Mouse (Mus musculus) heart, adult 18-20 months (tissue): ENCODE results near the gene Hpse. TPM values are rescaled to one million over a fixed set of nuclear protein-coding genes. Genes with fewer than 3 reads are reported as not detected.

Experiments
- DNase-seq, 2 experiments: peaks; one replicate each; pipeline ENCODE4 v3.0.0; 2021 to 2022; ENCODE audit warnings: mixed read lengths in 1 of 2
- total RNA-seq, 2 experiments: library from RNA; stranded (reverse); gene quantifications; 2 replicates each; pipeline ENCODE4 v1.2.3; 2021

Hpse gene
- total RNA-seq, 2 experiments from 2014 or later: 1.0 to 1.8 TPM

DNA sequence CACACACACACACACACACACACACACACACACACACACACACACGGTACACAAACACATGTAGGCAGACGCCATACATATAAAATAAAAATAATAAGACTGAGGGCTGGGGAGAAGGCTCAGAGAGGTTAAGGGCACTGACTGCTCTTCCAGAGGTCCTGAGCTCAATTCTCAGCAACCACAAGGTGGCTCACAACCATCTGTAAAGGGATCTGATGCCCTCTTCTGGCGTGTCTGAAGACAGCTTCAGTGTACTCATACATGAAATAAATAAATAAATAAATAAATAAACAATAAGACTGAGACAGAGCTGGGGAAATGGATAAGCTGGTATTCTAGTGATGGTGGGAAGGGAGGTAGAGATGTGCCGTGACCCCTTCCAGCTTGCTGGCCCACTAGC is 33.9 kb downstream of the Hpse start:
- no peak for DNase-seq

DNA sequence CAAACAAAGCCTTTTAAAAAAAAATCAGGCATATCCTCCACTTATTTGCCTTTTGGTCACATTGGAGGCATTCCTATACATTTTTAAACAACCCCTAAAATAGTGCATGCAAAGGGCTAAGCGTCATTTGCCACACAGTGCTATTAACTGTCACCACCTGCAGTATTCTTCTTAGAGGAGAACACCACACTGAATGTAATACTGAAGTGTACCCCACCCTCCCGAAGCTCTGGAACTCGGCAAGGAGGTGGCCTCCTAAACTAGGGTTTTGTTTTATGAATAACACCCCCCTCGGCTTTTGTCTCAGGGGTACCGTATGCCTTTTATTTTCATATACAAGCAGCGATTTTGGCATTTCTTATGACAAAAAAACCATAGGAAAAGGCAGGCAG is 39.0 kb downstream of the Hpse start:
- no peak for DNase-seq

DNA sequence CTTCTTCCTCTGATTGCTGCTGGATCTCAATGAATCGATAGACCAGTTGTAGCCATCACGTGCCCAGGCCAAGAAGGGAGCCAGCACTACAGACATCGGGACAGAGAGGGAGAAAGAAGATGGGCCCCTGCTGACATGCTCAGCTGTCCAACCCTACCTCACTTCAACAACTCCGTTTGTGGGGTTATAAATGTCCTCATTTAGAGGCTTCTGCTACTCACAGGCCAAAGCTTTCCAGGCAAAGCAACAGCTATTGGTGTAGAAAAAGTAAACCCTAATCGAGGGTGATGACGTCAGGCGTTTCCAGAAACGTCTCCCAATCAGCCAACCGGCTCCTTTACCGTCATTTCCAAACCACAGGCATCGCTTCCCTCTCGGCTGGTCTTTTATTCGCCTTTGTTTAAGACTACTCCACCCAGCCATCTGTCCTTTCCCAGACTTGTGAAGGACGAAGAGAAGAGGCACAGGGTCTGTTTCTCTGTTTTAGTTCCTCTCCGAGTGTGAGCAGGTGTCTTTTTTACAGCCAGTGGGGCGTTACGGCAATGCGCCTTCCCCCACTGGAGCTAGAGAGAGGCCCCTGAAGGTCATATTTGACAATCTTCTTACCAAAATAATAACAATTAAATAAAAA is 39.5 kb downstream of the Hpse start:
- no peak for DNase-seq

DNA sequence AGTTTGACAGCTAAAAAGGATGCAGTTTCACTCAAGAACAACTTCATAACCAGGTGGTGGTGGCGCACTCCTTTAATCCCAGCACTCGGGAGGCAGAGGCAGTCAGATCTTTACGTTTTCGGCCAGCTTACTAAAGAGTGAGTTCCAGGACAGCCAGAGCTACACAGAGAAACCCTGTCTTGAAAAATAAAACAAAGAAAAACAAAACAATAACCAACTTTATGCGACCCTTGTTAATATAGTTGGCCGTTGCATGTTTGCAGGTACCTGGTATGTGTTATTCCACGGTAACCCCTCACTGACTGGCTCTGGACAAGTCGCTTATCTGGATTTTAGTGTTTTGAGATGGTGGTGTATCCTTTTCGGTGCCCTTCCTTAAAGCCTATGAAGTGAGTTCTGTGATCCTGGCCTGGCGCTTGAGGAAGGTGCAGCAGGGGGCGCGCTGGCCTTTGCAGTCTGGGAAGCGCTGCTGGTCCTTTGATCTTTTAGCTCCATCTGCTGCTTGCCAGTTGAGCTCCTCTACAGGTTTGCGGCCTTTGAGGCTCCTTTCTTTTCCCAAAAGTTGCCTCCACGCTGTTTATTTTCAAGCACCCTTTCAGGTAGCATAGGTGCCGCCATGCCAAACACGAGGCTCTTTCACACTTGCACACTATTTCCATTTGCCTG is 44.7 kb downstream of the Hpse start, which contains the start of gene Coq2:
Coq2 (minus strand) TSS at position 430 of the 666 bp plus-strand sequence.
- DNase-seq: peak; percentile 87 to 88

DNA sequence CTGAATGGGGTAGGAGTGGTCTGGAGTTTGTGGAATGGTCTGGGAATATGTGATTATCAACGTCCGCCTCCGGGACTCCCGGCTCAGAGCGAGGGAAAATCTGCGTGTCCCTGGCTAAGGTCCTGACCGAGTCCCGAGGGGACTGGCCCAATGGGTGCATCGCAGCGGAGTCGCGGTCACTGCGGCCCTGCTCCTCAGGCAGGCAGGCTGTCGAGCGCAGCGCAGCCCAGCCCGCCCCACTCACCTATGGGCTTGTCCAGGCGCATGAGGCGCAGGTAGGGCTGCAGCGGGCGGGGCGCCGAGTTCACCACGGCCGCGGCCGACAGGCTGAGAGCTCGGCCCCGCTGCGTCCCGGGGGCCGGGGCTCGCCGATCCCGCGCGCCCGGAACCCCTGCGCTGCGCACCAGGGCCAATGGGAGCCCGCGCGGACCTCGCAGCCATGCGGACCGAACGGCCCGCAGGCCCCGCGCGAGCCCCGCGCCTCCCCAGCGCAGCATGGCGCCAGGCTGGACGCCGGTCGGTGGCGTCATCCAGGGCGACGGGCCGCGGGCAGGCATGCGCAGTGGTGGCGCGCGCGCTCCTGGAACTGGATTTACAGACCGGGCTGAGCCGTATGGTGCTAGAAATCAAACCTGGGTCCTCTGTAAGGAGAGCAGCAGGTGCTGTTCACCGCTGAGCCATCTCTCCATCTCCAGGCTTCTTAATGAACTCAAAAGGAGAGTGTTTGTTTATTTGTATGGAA is 45.6 kb downstream of the Hpse start:
- DNase-seq: peak; percentile 90 to 92

DNA sequence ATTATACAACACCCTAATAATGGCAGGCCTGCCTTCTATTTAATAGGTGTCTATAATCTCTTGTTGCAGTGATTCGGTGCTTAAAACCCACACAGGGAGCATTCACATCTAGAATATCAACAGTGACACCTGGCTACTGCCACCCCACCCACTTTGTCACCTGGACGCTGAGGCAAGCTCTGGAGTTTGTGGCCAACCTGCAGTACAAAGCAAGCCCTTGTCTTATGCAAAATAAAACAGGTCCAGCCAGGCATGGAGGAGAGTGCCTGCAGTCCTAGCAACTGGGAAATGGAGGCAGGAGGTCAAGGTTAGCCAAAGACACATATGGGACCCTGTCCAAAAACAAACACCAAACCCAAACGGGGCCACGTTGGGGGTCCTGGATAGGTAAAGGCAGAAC is 47.1 kb downstream of the Hpse start:
- DNase-seq: no peak

DNA sequence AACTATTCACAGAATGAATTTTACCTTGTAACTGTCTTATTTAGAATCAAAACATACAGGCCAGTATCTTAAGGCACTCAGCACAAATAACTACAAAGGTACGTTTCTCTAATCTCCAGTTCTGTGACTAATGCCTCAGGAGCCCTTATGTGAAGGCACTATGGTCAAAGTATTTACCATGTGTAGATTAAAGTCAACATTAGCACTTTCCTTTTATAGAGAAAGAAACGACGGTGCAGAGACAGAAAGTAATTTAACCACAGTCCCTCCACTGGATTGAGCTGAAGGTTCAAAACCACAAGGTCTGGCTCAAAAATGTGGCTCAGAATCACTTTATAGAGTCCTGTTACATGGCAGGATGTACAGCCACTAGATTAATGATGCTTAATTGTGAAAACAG is 47.6 kb downstream of the Hpse start:
- DNase-seq: no peak

DNA sequence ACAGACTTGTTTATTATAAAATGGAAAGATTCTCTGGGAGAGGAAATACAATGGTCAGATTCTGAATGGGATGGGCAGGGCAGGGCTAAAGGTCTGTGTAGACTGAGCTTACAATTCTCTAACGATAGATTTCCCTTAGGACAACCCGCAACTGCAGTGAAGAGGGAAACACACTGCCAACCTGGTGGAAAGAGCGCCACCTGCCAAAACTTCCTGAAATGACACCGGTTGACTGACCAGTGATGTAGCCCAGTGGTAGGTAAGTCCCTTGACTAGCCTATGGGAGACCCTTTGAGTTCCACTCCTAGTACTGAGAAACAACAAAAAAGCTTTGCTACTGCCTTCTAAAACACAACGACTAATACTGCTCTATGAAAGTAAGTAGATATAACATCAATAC is 48.1 kb downstream of the Hpse start:
- peak; percentile 33 to 67 for DNase-seq

DNA sequence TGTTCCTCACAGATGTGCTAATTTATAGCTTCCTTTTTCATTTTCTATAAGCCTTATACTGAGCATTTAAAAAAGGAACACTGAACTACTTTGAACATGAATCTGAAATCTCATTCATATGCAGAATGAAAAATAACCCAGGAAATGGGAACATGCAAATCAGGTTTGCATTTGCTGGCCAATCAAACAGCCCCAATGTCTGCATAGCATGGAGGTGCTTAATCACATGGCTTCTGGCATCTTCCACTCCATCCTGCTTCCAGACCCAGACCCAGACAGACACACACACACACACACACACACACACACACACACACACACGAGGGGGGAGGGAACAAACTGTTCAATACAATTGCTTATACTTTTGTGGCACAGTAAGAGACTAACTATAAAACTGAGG is 52.6 kb downstream of the Hpse start:
- DNase-seq: no peak

DNA sequence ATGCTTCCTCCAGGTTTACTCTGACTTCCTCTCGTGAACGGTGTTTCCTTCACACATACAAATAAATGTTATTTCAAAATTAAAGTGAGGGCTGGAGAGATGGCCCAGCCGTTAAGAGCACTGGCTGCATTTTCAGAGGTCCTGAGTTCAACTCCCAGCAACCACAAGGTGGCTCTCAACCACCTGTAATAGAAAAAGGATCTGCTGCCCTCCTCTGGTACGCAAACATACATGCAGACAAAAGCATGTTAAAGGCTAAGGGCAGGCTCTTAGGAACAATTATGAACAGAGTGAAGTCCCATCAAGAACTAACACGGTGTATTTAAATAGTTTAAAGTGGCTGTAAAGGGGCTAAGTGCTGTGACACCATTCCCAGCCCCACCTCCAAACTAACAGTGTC is 55.7 kb downstream of the Hpse start:
- DNase-seq: peak; percentile 49 to 58

DNA sequence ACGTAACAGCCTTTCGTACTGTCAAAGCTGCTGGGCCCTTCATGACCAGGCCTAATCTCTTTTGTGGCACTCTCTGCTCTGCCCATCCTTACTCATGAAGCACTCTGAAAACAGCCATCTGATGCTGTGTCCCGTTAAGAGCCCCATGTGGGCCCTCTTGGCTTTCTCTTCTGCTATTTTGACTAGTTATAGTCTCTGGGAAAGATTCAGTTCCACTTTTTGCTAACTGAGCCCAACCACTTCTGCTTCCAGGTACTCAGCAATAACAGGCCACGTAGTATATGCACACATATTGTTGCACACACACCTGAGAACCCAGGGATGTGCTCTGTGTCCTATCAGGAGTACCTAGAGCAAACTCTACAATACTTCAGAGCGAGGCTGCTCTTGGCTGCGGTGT is 56.5 kb downstream of the Hpse start:
- DNase-seq: peak in 1 of 2 experiments; percentile 33

DNA sequence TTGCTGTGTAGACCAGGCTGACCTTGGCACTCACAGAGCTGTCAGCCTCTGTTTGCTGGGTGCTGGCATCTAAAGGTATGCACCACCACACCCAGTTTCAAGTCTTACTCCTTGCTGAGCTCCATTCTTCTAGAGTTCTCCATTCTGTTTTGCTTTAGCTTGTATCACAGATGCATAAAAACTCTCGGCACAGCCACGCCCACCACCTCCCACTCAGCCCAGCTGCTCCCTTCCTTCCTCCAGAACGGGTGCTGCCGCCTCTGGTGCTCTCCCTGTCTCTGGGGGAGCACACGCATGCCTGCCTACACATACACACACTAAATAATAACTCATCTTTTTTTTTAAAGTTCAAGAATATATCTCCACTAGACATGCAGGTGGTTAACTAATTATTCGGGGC is 61.1 kb downstream of the Hpse start:
- no peak for DNase-seq

DNA sequence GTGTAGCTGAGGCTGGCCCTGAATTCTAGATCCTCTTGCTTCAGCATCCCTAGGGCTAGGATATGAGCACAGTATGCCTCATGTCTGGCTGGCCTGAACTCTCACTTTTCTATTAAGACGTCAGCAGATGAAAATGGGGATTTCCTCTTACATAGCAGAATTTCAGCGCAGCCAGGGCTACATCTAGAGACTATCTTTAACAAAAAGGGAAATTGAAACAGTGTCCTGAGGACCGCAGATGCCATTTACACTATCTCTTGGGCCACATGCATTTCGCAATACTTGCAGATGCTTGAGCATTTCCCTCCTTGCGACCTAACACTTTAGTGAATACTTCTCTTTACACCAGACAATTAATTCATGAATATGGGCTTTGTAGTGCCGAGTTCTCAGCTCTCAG is 63.2 kb downstream of the Hpse start:
- DNase-seq: peak in 1 of 2 experiments; percentile 54

DNA sequence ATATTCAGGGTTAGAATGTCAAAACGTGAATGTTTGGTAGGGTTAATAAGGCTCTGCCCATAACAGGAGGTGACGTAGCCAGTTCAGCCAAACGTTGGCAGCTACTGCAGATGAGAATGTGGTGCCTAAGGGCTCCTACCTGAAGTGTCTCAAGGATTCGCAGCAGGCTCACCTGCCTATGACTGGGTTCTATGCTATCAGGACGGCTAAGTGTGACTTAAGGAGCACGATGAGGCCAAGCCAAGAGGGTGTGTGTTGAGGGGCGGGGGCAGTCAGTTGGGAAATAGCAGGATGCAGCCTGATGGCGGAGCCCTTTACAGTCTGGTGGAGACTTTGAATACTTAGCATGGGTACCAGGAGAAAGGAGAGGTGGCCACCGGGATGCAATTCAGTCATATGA is 67.2 kb downstream of the Hpse start:
- no peak for DNase-seq

DNA sequence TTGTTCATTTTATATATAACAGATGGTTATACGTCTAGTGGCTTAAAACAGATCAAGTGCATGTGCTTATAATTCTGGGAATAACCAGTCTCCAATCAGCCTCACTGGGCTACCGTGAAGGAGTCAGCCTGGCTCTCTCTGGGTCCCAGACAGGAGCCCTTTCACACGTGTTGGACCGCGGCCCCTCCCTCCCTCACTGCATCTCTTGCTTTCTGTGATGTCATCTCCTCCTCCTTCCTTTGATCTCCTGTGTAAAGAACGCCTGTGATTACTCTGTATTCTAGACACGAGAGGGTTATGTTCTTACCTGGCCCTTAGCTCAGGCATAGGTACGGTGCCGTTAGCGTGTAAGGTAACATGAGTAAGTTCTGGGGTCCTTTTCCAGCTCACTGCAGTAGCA is 68.0 kb downstream of the Hpse start:
- DNase-seq: no peak

DNA sequence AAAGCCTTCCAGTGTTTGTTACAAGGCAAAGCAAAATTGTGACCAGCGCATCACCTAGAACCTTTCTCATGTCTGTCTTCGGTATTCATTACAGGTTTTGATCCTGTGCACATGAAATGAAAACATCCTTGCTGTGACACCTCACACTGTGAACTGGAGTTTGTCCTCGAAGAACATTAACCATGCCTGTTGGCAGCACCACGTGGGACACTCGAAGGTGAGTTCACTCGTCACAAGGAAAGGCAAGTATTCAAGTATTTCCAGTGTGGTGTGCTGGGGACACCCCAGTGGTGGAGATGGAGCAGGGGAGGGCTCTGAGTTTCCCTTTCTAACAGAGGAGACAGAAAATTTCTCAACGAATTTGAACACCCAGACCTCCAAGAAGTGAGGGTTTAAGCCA is 68.5 kb downstream of the Hpse start:
- no peak for DNase-seq

DNA sequence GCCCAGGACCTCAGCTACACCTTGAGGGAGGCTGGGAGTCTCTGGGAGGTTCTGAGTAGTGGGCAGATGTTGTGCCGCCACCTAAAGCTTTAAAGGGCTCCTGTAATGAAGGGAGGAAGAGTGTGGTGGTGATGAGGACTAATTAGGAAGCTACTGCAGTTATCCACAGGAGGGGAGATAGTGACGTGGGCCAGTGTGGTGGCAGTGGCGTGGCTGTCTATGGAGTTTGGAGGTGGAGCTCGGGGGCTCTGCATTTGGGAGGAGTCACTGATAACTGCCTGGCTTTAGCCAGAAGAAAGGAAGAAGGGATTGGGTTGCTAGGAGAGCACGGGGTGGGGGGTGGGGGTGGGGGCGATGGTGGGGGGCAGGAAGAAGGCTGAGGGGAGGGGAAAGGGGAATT is 71.0 kb downstream of the Hpse start:
- no peak for DNase-seq

DNA sequence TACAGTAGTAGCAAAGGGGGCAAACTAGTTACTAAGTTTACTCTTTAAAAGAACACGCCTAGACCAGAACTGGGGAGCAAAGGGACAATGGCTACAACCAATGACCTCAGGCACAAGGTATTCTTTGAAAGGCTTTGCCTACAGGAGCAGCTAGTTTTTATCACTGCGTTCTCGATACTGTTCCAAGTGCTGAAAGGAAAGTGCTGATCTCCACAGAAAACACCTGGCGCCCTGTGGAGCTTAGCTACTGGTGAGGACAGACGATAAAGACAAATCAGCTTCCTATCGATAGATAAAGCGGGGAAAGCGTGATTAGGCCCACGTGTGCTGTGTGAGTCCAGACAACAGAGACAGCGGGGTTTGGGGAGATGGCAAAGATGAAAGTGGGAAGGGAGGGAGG is 71.5 kb downstream of the Hpse start:
- DNase-seq: no peak

DNA sequence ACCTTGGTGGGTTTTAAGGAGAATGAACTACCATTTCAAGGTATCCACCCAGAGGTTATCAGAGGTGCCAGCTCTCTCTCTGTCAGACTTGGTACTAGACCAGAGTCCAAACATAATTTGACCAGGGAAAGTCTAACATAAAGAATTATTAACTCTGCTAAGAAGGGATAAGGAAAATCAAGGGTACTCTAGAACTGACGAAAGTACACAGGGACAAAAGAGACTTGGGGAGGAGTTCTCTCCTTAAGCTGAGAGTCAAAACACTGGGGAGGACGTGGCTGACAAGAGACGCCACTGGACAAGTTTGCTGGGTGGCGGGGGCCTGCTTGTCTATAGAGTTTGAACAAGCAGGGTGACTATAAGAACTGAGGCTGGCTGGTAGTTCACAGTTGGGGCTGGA is 73.0 kb downstream of the Hpse start:
- no peak for DNase-seq

DNA sequence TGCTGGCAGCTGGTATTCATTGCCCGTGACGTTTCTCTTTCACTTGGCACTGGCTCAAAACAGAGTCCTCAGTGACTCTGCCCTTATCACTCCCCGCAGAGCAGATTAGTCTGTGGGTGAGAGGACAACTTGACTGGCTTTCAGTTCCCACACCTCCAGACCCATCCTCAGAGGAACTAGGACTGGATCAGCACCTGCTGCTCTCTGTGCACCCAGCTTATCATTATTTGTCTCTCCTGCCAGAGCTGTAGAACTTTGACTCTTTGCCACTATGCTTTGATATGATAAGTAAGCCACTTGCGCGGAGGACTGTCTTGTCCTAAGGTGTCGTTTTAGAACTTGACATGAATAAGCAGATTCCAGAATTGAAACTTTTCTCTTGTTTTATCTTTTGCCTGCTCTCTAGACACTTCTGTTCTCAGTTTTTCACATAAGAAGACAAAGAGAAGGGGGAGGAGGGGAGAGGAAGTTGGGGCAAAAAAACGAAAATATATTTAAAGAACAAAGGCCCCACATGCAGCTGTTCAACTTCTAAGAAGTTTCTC is 75.5 kb downstream of the Hpse start:
- DNase-seq: peak; percentile 49 to 59

DNA sequence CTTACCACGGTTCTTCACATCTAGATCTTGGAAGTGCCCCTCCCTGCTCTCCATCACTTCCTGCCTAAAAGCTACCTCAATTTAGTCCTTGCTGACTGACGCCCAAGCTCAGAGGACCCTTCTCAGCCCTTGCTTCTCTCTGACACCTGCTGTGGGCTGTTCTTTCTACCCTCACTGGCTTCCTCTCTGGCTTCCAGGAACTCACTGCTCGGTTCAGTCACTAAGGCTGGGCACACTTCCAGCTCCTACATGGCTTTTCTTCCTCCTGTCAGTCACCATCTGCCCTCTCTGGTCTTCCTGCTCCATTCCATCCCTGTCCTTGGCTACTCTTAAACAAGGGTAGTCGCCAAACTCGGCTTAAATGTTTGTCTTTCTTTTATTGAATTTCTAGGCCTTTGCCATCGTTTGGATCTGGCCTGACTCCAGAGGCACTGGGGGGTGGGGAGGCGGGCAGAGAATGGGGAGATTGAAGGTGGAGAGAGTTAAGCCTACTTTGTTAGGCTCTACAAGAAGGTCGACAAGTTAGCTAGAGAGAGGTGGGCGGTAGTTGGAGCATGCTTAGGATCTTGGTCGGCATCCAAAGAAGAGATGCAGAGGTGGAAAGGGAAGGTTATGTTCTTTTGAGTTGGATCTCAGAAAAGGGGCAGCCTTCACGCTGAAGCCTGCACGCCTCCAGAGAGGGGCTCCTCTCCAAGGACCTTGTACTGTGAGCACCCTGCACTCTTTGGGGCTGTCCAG is 76.1 kb downstream of the Hpse start:
- DNase-seq: peak; percentile 35 to 62

DNA sequence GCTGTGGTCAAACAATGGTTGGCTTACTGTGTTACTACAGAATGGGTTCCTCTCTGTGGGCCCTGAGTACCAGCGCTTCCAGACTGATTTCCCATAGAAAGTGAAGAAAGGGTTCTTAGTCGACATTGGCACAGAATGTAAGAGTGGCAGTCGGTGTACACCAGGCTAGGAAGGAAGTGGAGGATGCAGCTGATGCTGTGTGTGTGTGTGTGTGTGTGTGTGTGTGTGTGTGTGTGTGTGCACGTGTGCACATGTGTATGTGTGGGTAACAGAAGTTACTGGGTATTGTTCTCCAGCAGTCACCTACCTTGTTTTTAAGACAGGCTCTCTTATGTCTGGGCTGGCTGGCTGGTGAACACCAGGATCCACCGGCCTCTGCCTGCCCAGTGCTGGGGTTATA is 77.2 kb downstream of the Hpse start:
- DNase-seq: no peak

DNA sequence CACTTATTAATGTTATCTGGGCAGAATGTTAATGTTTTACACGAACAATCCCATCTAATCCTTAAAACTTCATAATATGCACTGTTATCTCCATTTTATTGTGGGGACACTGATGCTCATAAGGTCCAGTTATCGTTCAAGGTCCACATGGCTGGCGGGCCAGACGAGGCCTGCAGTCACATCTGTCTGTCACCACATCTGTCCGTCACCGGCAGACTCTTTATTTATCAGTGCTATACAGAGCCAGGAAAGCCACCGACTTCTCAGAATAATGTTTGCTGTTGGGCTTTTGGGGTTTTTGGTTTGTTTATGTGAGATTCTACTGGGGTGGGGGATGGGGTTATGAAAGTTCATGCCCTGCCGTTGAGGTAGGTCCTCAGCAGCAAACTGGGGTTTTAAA is 81.0 kb downstream of the Hpse start:
- DNase-seq: no peak
